10 mouse cellular contexts compared by ENCODE assay signal in the genomic region with DNA sequence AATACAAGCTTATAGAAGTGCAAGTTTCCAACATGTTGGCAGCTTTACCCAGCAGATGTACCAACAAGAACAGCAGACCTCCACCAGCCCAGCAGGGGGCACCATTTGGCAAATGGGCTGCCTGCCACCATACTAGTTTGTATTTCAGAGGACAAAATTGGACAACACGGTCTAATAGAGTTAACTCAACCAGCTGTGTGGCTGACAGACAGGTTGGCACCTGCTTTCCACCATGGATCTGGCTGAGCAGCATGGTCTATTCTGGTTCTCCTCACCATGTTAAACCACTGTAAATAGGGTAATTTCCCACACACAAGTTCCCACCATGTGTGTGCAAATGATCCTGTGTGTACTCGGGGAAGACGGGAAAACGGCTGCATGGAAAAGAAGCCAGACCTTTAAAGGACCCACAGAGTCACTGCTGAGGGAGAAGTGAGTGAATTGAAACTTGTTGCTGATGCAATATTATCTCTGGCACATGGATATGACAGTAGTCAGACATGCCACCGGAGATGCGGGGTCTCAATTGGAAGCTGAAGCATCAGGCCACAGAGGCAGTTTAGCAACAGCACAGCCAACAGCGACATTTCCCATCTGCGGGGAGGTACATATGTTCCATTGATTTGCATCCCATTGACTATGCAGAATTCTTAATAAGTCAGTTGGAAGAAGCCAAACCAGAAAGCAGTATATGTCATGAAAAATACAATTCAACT.
DNase-seq lines count a peak whose midpoint lies in the region; TF ChIP-seq lines count a peak whose summit lies in the region.
"Had no signal": no experiment of that assay in that cellular context is flagged by ENCODE, and none has a peak within 500 bp of the region (broad histone marks: within the 10 kb centered on the region; RNA-seq: fewer than 3 reads in every experiment).

No protein-coding gene starts in this region.

- intact Hi-C loops in heart, postnatal 25 days (cut with DNase I): no loop called here

- no peak overlapping the region for H3K4me3 ChIP-seq in small intestine, adult 2 months (ENCODE audit: low read depth, low read length)
- no peak overlapping the region for H3K4me3 ChIP-seq in midbrain, embryonic 10.5 days
- H3K4me3 ChIP-seq: embryonic facial prominence, embryonic 13.5 days; heart, embryonic 13.5 days had no signal

- no peak for TF ChIP-seq POLR2A in small intestine, adult 2 months (IDR thresholded peaks at IDR 0.05; ENCODE audit: low read depth, low read length)

- 89% methylated on average over 8 of the region's 8 CpGs for WGBS in small intestine, adult 2 months
- 89% methylated on average over 8 of the region's 8 CpGs for WGBS in midbrain, embryonic 10.5 days

- H3K27me3 ChIP-seq in small intestine, adult 2 months (ENCODE audit: control insufficient read depth, insufficient read depth, low read length): no peaks in the 10 kb centered on the region
- H3K27me3 ChIP-seq in midbrain, embryonic 10.5 days (ENCODE audit: low read depth, poor library complexity, severe bottlenecking): no peaks in the 10 kb centered on the region
- H3K27me3 ChIP-seq: embryonic facial prominence, embryonic 13.5 days; heart, embryonic 13.5 days had no signal

- no peak overlapping the region for H3K27ac ChIP-seq in small intestine, adult 2 months (ENCODE audit: insufficient read depth, low read depth, low read length)
- H3K27ac ChIP-seq in midbrain, embryonic 10.5 days (replicated peaks): no peak overlapping the region
- H3K27ac ChIP-seq: embryonic facial prominence, embryonic 13.5 days; heart, embryonic 13.5 days had no signal

- peak; percentile 61 for DNase-seq in heart, adult 11 months
- no peak for DNase-seq in heart, postnatal 25 days (ENCODE audit: low spot score)
- peak; percentile 24 for DNase-seq in right cerebral cortex, postnatal 14 days
- no peak for DNase-seq in right cerebral cortex, postnatal 36 days (ENCODE audit: low spot score in 2 of 2)
- peak; percentile 71 for DNase-seq in cerebellum, adult 9-11 months
- no peak for DNase-seq in ovary, postnatal 10 days (ENCODE audit: low spot score)
- DNase-seq in midbrain, embryonic 10.5 days (ENCODE audit: low spot score): no peak

- no peaks in the 10 kb centered on the region for H3K36me3 ChIP-seq in small intestine, adult 2 months (ENCODE audit: control insufficient read depth, insufficient read depth, low read length)
- no peaks in the 10 kb centered on the region for H3K36me3 ChIP-seq in midbrain, embryonic 10.5 days
- H3K36me3 ChIP-seq: embryonic facial prominence, embryonic 13.5 days; heart, embryonic 13.5 days had no signal

- no peaks in the 10 kb centered on the region for H3K9me3 ChIP-seq in midbrain, embryonic 10.5 days (replicated peaks)
- H3K9me3 ChIP-seq: embryonic facial prominence, embryonic 13.5 days had no signal

- no peaks in the 10 kb centered on the region for H3K4me1 ChIP-seq in small intestine, adult 2 months (ENCODE audit: control insufficient read depth, insufficient read depth, insufficient read length, low read length)
- H3K4me1 ChIP-seq in midbrain, embryonic 10.5 days: peaks cover 5% of the 10 kb centered on the region; the same call in 1 of the 2 replicates
- H3K4me1 ChIP-seq: embryonic facial prominence, embryonic 13.5 days; heart, embryonic 13.5 days had no signal

- TF ChIP-seq CTCF in small intestine, adult 2 months (IDR thresholded peaks at IDR 0.05; ENCODE audit: extremely low read depth, insufficient read length, insufficient replicate concordance, low read depth, low read length): peak; percentile 7; the same call in 1 of the 2 replicates

Comparison
In these comparisons a context has a peak if more than half of its experiments do, and no peak if none do; other contexts are left out.
1. DNase-seq: peak in heart, adult 11 months (single experiment), right cerebral cortex, postnatal 14 days (single experiment) and cerebellum, adult 9-11 months (single experiment); none in heart, postnatal 25 days (single experiment), right cerebral cortex, postnatal 36 days (0 of 2), ovary, postnatal 10 days (single experiment) and midbrain, embryonic 10.5 days (single experiment).